Mouse (Mus musculus) E14TG2a.4 (cell line): ENCODE data around the gene Sycp2l.

Experiments
- H3K27me3 ChIP-seq: 2 replicates; pipeline ENCODE4 v1.6.1; 2014; ENCODE audit warnings: low read length, control low read depth; ENCODE audit not compliant: insufficient read depth
- H3K36me3 ChIP-seq: 2 replicates; pipeline ENCODE4 v1.6.1; 2014; ENCODE audit warnings: low read length, control low read depth; ENCODE audit not compliant: insufficient read depth
- H3K4me1 ChIP-seq: replicated peaks from 2 replicates; pipeline ENCODE4 v1.6.1; 2014; ENCODE audit warnings: low read depth, low read length, control low read depth
- H3K4me3 ChIP-seq: replicated peaks from 2 replicates; pipeline ENCODE4 v1.5.1; 2014; ENCODE audit warnings: mild to moderate bottlenecking, low read length
- H3K9me3 ChIP-seq: 2 replicates; pipeline ENCODE4 v1.6.1; 2014; ENCODE audit warnings: low read length, control low read depth
- CTCF ChIP-seq: conservative IDR thresholded peaks from 2 replicates; pipeline ENCODE4 v1.5.1; 2014; ENCODE audit warnings: low read length
- NANOG ChIP-seq: IDR thresholded peaks from 2 replicates; pipeline ENCODE4 v1.6.1; 2014; ENCODE audit warnings: borderline replicate concordance, low read length, mixed read lengths
- POU5F1 ChIP-seq: IDR thresholded peaks from 2 replicates; pipeline ENCODE4 v1.6.1; 2014; ENCODE audit warnings: low read length, borderline replicate concordance

Sycp2l gene

GRCm38 (mm10) chr13:41084521-41084920 lies 29.6 kb upstream of the Sycp2l start:
- no peaks in the 10 kb centered on the region for H3K9me3 ChIP-seq
- H3K36me3 ChIP-seq, result no peaks in the 10 kb centered on the region
- peaks cover 18% of the 10 kb centered on the region for H3K27me3 ChIP-seq
- peaks cover 12% of the 10 kb centered on the region; the same call in 1 of the 2 replicates for H3K4me1 ChIP-seq
- H3K4me3 ChIP-seq, result no peak overlapping the region
- TF ChIP-seq NANOG, result no peak
- TF ChIP-seq CTCF, result no peak
- TF ChIP-seq POU5F1, result no peak

GRCm38 (mm10) chr13:41085140-41085539 lies 29.0 kb upstream of the Sycp2l start:
- H3K27me3 ChIP-seq, result peaks cover 15% of the 10 kb centered on the region
- peaks cover 12% of the 10 kb centered on the region; the same call in 1 of the 2 replicates for H3K4me1 ChIP-seq
- no peak for TF ChIP-seq NANOG
- TF ChIP-seq CTCF, result peak; percentile 41
- TF ChIP-seq POU5F1, result no peak
- no peak overlapping the region for H3K4me3 ChIP-seq
- H3K36me3 ChIP-seq, result no peaks in the 10 kb centered on the region
- H3K9me3 ChIP-seq, result no peaks in the 10 kb centered on the region

GRCm38 (mm10) chr13:41088746-41089145 lies 25.4 kb upstream of the Sycp2l start:
- no peak overlapping the region for H3K4me3 ChIP-seq
- TF ChIP-seq CTCF (no peak), POU5F1 (no peak), NANOG (no peak)
- no peaks in the 10 kb centered on the region for H3K27me3 ChIP-seq
- H3K4me1 ChIP-seq, result peaks cover 19% of the 10 kb centered on the region; the same call in 1 of the 2 replicates
- no peaks in the 10 kb centered on the region for H3K9me3 ChIP-seq
- no peaks in the 10 kb centered on the region for H3K36me3 ChIP-seq

- TF ChIP-seq POU5F1 (no peak), CTCF (no peak), NANOG (no peak)
- Histone ChIP-seq H3K4me3 (peak overlapping the region; percentile 66), H3K27me3 (no peaks in the 10 kb centered on the region), H3K9me3 (no peaks in the 10 kb centered on the region), H3K4me1 (peaks cover 13% of the 10 kb centered on the region; the same call in 1 of the 2 replicates), H3K36me3 (no peaks in the 10 kb centered on the region)
Measured at GRCm38 (mm10) chr13:41091271-41091670, 22.8 kb upstream of the Sycp2l start.

- H3K4me3 ChIP-seq, result no peak overlapping the region
- no peaks in the 10 kb centered on the region for H3K27me3 ChIP-seq
- peaks cover 19% of the 10 kb centered on the region for H3K4me1 ChIP-seq
- no peaks in the 10 kb centered on the region for H3K9me3 ChIP-seq
- TF ChIP-seq CTCF, result no peak
- TF ChIP-seq POU5F1, result no peak
- TF ChIP-seq NANOG, result no peak
- no peaks in the 10 kb centered on the region for H3K36me3 ChIP-seq
Measured at GRCm38 (mm10) chr13:41094160-41094559, 19.9 kb upstream of the Sycp2l start.

- no peaks in the 10 kb centered on the region for H3K9me3 ChIP-seq
- peaks cover 12% of the 10 kb centered on the region for H3K4me1 ChIP-seq
- no peaks in the 10 kb centered on the region for H3K27me3 ChIP-seq
- no peak overlapping the region for H3K4me3 ChIP-seq
- no peaks in the 10 kb centered on the region for H3K36me3 ChIP-seq
- TF ChIP-seq POU5F1, result no peak
- no peak for TF ChIP-seq CTCF
- no peak for TF ChIP-seq NANOG
Measured at GRCm38 (mm10) chr13:41097324-41098058, 16.6 kb upstream of the Sycp2l start.

GRCm38 (mm10) chr13:41098325-41098724 lies 15.8 kb upstream of the Sycp2l start:
- no peaks in the 10 kb centered on the region for H3K9me3 ChIP-seq
- peaks cover 12% of the 10 kb centered on the region for H3K4me1 ChIP-seq
- no peak overlapping the region for H3K4me3 ChIP-seq
- H3K36me3 ChIP-seq, result no peaks in the 10 kb centered on the region
- peaks cover 4% of the 10 kb centered on the region; the same call in 1 of the 2 replicates for H3K27me3 ChIP-seq
- TF ChIP-seq NANOG (no peak), POU5F1 (no peak), CTCF (no peak)

GRCm38 (mm10) chr13:41100031-41100430 lies 14.1 kb upstream of the Sycp2l start:
- H3K36me3 ChIP-seq, result no peaks in the 10 kb centered on the region
- H3K9me3 ChIP-seq, result no peaks in the 10 kb centered on the region
- H3K27me3 ChIP-seq, result peaks cover 4% of the 10 kb centered on the region; the same call in 1 of the 2 replicates
- TF ChIP-seq CTCF (no peak), POU5F1 (no peak), NANOG (no peak)
- H3K4me1 ChIP-seq, result peaks cover 17% of the 10 kb centered on the region
- no peak overlapping the region for H3K4me3 ChIP-seq

- H3K4me3 ChIP-seq, result no peak overlapping the region
- H3K27me3 ChIP-seq, result peaks cover 4% of the 10 kb centered on the region; the same call in 1 of the 2 replicates
- H3K4me1 ChIP-seq, result peaks cover 11% of the 10 kb centered on the region; the same call in 1 of the 2 replicates
- H3K9me3 ChIP-seq, result no peaks in the 10 kb centered on the region
- no peaks in the 10 kb centered on the region for H3K36me3 ChIP-seq
- TF ChIP-seq NANOG (no peak), POU5F1 (no peak), CTCF (no peak)
Measured at GRCm38 (mm10) chr13:41103841-41104525, 10.1 kb upstream of the Sycp2l start.
